Mouse (Mus musculus): ENCODE data around the gene Glrx5.

Gene Glrx5

DNA sequence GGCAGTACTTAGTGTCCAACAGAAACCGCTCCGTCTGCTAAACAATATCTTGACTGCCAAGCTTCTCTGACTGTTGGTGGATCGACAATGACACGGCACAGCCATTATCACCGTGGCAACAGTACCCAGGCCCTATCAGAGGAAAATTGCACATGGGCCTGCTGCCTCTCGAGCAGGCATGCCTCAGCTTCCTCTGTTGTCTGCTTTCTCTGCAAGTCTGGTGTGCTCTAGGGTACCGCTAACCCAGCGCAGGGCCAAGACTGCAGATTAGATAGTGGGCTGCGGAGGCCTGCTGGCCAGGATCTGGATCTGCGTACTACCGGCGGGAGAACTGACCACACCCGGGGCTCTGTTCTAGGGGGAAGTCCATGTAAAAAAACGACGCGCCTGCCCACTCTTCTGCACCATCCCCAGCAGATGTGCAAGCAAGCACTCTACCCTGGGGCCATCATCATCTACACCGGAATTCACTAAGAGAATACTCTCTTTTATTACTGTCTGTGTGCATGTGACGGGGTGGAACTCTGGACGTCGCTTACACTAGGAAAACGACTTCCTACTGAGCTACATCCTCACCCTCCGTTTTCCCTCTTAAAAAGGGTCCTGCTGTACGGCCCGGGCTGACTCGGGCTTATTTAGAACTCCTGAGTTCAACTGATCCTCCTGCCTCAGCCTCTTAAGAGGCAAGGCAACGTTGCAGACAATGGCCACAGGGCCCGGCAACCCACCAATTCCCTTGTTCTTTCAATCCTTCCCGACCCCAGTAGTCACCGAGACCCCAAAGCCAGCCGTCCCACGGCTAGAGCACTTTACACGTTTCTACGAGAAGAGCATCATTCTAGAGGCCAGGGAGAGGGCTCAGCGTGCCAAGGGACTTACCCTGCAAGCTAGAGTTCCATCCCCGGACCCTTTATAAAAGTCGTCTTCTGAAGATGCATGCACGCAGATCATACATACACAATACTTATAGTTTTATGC lies 1.1 kb upstream of the Glrx5 start:
- DNase-seq: peak in 1 of 2 experiments; percentile 36

DNA sequence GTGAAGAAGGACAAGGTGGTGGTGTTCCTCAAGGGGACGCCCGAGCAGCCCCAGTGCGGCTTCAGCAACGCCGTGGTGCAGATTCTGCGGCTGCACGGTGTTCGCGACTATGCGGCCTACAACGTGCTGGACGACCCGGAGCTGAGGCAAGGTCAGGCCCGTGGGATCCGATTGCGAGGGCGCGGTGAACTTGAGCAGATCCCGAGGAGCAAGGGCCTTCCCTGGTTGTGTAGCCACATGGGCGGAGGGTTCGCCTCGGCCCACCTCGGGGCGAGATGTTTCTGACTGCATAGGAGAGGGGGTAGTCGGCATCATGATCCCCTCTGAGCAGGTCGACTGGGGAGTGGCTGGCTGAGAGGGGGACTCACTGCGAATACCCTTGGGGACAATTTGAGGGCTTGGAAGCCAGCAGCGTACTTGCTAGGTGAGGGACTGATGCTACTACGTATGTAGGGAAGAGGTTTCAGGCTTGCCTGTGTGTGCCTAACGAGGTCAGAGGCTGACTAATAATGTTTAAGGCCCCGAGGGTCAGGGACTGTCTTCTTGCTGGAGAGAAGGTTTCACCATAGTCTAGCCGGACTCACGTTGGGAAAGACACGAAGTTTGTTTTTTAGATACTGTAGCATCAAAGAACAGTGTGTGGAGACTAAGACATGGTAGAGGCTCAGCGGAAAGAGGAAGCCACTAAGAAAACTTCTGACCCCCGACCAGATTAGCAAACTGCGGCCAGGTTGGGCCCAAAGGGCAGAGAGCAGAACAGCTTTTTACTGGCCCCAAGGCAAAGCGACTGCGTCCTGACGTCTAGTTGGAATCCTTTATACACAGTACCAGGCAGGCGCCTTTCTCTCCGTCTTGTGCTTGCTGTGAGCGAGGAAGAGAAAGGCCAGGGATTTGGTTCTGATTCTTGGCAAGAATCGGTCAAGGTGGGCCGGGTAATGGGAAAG lies 616 bp downstream of the Glrx5 start:
- peak in 1 of 2 experiments; percentile 32 for DNase-seq

- no peak for DNase-seq
Observed at GRCm38 (mm10) chr12:105034130-105034769, 1.8 kb downstream of the Glrx5 start.

DNA sequence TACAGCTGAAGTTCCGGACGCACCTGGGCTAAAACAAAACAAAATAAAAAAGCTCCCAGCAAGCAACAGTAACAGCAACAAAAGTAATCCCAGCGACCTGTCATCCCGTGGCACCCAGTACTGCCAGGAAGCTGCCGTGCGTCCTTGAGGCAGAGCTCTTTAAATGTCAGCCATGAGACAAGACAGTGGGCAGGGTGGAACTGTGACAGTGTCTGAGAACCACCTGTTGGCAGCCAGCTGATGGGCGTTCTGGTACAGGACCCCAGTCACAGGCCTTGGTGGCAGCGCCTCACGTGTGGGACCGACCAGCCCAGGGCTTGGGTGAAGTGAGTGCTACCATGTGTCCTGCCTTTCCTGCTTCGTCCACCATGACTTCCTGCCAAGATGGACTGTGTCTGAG lies 5.7 kb downstream of the Glrx5 start:
- no peak for DNase-seq

DNA sequence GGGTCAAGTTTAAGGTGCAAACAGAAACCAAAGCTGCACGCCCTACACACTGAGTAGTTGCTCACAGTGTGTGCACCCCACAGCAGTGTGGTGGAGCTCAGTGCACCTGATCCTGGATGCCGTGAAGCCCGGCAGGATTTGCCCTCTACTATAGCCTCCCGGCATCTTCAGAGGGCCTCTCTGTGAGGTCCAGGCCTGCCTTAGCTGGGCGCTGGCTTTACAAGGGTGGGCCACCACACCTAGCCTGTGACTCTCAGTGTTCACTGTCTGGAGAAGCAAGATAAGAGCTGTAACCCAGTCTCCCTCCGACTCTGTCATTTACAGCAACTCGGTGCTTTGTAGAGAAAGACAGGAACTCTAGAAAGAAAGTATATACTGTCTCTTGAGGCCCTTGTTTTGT lies 6.4 kb downstream of the Glrx5 start:
- no peak for DNase-seq

- peak; percentile 68 to 70 for DNase-seq
Observed at GRCm38 (mm10) chr12:105039578-105040289, 7.2 kb downstream of the Glrx5 start.

GRCm38 (mm10) chr12:105040950-105041349 lies 8.5 kb downstream of the Glrx5 start:
- peak; percentile 31 to 42 for DNase-seq

DNA sequence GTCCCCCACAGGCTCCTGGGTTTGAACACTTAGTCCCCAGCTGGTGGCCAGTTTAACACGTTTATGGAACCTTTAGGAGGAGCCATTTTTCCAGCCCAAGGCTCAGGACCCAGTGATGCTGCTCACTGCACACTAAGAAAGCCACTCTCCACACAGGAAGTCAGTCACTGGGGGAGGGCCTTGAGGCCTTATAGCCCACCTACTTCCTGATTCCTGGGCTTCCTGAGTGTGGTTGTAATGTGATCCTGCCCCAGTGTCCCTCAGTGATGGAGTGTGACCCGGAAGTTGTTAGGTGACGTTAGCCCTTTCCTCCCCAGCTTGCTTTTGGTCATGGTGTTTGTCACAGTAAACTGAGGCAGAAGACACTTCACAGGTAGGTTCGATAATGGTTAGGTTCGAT lies 10.6 kb downstream of the Glrx5 start:
- DNase-seq: no peak

- no peak for DNase-seq
Observed at GRCm38 (mm10) chr12:105044775-105045174, 12.3 kb downstream of the Glrx5 start.

DNA sequence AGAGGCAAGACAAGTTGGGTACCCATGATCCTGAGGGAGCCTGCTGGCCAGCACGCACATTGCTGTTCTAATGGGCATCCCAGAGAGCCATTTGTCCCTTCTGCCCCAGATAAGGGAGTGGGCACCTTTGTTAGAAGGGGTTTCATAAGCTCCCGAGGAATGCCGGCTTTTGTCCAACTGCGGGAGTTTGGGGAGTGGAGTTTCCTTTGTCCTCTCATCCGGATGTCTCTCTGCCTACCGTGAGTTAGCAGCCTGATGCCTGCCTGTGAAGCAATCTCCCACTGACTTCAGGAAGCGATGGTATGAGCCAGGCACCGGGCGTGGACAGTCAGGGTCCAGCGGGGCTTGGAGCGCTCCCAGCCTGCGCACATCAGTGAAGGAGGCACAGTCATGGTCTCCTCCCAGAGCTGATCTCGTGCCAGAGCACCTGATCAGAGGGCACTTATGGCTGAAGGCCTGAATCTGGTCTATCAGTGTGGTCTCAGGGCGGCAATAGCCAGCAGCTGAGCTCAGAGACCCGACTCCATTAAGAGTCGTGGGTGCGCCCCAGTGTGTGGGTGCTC lies 15.9 kb downstream of the Glrx5 start:
- DNase-seq: peak; percentile 37 to 42

DNA sequence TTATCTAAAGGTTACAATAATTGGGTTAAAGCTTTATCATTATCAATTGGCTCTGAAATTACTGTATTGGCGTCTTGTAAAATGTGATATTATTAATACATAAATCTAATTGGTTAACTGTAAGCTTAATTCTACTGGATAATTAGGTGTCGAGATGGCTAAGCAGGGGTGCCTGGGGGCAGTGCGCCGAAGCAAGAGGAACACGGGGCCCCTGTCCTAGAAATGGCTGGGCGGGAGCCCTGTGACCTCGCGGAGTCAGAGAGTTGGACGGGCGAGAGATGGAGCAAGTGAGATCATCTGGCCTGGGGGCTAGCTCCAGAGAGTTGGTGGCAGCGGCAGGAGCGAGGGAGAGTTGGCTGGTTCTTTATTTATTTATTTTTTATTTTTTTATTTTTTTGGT lies 17.3 kb downstream of the Glrx5 start:
- DNase-seq: no peak

GRCm38 (mm10) chr12:105050898-105051297 lies 18.4 kb downstream of the Glrx5 start:
- peak; percentile 85 to 91 for DNase-seq

DNA sequence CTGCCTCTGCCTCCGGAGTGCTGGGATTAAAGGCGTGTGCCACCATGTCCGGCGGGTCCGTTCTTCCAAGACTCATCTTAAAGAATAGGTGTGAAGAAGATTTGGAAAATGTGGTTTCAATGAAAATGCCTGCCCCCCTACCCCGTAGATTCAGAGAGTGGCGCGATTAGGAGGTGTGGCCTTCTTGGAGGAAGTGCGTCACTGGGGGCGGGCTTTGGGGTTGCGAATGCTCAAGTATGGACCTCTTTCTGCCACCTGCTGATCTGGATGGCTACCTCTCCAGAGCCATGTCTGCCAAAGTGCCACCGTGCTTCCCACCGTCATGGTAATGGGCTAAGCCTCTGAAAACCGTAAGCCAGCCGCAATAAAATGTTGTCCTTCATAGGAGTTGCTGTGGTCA lies 21.6 kb downstream of the Glrx5 start:
- no peak for DNase-seq

DNA sequence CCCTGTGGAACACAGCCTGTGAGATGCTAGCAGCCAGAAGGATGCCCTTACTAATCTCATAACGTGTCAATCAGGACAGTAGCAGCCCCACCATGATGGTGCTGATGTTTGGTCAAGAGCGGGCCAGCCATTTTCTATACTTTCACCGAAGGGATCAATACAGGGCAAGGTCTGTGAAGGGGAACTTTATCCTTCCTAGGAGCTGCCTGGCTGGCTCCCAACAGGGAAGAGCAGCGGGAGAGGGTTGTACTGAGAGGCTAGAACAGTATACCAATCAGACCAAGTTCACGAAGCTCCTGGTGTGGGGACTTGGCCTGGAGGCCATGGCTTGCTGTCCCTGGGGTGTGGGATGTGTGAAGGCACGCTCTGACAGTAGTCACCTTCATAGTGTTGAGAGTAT lies 22.8 kb downstream of the Glrx5 start:
- no peak for DNase-seq

DNA sequence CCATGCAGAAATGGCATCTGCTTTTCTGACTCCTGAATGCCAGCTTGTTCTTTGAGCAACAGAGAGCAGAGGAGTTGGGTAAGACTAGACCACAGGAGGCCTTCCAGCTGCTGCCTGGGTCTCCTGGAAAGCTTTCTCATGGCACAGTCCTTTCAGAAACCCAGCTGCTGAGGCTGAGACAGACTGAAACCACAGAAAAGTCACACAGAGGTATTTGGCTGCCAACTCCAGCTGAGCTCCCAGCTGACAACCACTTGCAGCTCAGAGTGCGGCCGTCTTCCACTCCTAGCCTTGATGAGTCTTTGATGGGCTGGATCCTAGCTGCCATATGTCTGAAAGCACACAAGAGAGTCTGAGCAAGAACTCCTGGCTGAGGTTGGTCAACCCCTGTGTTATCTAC lies 27.5 kb downstream of the Glrx5 start:
- peak in 1 of 2 experiments; percentile 53 for DNase-seq

DNA sequence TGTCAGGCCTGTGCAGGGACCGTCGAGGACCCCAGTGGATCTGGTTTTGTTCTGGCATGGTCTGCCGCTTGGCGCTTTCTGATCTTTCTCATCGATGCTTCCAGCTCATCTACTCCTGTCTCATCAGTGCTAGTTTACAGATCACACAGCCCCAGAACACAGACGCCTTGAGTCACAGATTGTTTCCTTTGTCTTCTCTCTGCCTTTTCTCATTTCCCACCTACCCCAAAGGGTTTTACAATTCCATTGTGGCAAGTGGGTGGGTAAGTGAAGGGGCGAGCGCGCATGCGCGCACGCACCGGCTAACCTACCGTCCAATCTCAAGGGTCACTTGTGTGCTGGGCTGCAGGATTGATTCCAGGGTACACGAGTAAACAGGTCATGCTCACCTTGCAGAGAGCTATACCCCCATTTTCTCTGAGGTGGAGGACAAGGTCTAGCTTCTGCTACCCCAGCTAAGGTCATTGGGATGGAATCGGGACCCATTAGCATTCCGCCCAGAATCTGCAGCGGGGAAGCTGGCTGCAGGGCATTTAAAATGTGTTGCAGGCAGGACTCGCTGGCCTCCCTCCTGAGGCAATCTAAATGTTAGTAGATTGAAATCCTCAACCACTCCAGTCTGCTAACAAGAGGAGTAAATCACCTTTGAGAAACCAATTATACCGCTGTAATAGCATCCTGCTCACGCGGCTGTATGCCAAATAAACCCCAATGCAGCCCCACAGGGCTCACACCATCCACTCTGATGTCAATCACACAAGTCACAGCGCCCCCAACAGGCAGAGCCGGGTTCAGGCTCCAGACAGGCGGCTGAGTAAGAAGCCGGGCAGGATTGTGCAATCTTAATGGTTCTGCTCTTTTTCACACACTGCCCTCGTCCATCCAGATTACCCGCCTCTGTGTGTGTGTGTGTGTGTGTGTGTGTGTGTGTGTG lies 31.0 kb downstream of the Glrx5 start:
- peak; percentile 46 to 62 for DNase-seq

DNA sequence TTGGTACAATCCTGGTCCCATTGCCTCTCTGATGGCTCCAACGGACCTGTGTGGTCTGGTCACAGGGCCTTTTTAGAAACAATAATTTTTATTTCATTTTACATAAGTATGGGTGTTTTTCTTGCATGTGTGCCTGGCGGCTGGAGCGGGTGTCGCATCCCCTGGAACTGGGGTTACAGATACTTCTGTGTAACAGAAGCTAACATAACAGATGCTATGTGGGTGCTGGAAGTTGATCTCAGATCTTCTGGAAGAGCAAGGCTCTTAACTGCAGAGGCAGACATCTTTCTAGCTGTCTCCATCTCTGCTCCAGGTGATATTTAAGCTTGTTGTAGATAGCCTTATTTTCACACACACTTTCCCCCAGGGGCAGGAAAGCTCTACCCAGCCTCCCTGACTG lies 31.7 kb downstream of the Glrx5 start:
- no peak for DNase-seq

GRCm38 (mm10) chr12:105065119-105065518 lies 32.6 kb downstream of the Glrx5 start:
- no peak for DNase-seq

DNA sequence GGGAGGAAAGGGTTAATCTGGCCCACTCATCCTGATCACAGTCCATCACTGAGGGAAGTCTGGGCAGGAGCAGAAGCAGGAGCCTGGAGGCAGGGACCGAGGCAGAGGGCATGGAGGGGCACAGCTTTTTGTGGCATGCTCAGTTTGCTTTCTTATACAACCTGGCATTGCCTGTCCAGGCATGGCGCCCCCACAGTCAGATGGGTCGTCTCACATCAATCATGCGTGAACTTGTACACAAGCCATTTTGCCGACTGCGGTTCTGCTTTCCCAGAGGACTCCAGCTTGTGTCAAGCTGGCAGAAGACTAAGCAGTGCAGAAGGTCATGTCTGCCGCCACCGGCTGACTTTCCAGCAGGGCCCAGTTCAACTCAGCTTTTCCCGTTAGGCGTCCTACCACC lies 34.0 kb downstream of the Glrx5 start:
- peak; percentile 60 to 64 for DNase-seq

GRCm38 (mm10) chr12:105068911-105069310 lies 36.4 kb downstream of the Glrx5 start:
- no peak for DNase-seq

DNA sequence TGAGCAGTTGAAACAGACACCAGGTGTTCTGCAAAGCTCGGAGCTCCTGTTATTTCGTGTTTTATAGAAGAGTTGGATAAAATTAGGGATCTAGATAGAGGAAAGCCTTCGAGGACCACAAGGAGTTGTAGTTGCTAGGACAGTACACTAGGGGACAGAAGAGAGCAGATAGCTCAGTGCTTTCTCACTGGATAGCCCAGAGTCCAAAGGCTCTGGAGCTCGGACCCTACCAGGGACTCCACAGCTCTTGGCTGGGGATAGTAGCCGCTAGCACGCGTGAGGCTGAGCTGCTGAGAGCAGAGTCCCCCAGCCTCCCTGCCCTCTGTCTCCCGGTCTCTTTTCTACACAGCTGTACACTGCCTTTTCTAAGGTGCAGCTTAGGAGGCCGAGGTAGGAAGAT lies 41.2 kb downstream of the Glrx5 start:
- DNase-seq: peak; percentile 78 to 85

Data from cerebellum, postnatal 10 days (tissue).